Comparison of ENCODE assay signal across 20 mouse cellular contexts in the genomic region with DNA sequence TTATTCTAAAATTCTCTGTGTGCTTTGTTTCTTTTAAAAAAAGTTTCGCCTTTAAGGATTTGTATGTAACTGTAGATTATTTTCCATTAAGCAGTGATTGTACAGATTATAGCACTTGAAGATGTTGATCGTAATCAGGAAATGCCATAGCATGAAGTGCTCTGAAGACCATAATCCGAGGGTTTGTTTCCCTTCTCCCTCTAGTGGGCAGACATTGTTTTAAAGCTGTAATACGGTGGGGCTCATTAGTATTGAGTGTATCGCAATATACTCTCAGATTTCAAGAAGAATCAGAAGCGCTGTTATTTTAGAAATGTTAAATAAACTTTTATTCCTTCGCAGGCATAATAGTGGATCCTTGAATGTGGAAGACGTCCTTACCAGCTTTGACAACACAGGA. TPM values are rescaled to one million over a fixed set of nuclear protein-coding genes. Genes with fewer than 3 reads are reported as not detected.
A peak's percentile ranks its signal among the peaks of the same experiment; 100 is the strongest.
DNase-seq lines count a peak whose midpoint lies in the region; ATAC-seq and TF ChIP-seq lines count a peak whose summit lies in the region.
"Had no signal": no experiment of that assay in that cellular context is flagged by ENCODE, and none has a peak within 500 bp of the region (broad histone marks: within the 10 kb centered on the region; RNA-seq: fewer than 3 reads in every experiment).

No protein-coding gene starts in this region.

- peak; percentile 25 for DNase-seq in hindbrain, postnatal 0 days (ENCODE audit: low spot score)
- DNase-seq in hindbrain, embryonic 14.5 days (ENCODE audit: low spot score): no peak
- no peak for DNase-seq in lung, embryonic 14.5 days
- DNase-seq in lung, postnatal 25 days (ENCODE audit: low spot score): no peak
- no peak for DNase-seq in CH12.LX (ENCODE audit: extremely low read depth)
- DNase-seq in B cell, adult 2 months: no peak
- DNase-seq: adrenal gland, postnatal 25 days; cerebellum, adult 9-10 months; kidney, adult 18-20 months; lung, adult 2 months; right cerebral cortex, postnatal 4 days; thymus, postnatal 25 days had no signal

- ATAC-seq in hindbrain, postnatal 0 days: no peak
- no peak for ATAC-seq in hindbrain, embryonic 14.5 days (ENCODE audit: low FRiP score)
- no peak for ATAC-seq in lung, embryonic 14.5 days (ENCODE audit: insufficient read depth)
- ATAC-seq: forebrain, embryonic 16.5 days had no signal

- H3K4me1 ChIP-seq in hindbrain, postnatal 0 days (ENCODE audit: insufficient read depth, low read length): no peaks in the 10 kb centered on the region
- H3K4me1 ChIP-seq in hindbrain, embryonic 14.5 days (replicated peaks; ENCODE audit: control insufficient read depth, insufficient read depth, low read length): no peaks in the 10 kb centered on the region
- no peaks in the 10 kb centered on the region for H3K4me1 ChIP-seq in lung, embryonic 14.5 days (ENCODE audit: insufficient read depth)
- H3K4me1 ChIP-seq in CH12.LX (ENCODE audit: control insufficient read depth in 1 of 2, insufficient read depth in 2 of 2): no peaks in the 10 kb centered on the region
- peaks cover 13% of the 10 kb centered on the region for H3K4me1 ChIP-seq in E14TG2a.4 (replicated peaks; ENCODE audit: low read depth, low read length)
- H3K4me1 ChIP-seq: limb, embryonic 12.5 days; neural tube, embryonic 12.5 days had no signal

- TF ChIP-seq EP300 in CH12.LX (IDR thresholded peaks at IDR 0.05; ENCODE audit: low read length): no peak

- H3K4me3 ChIP-seq in hindbrain, postnatal 0 days (ENCODE audit: low read length): no peak overlapping the region
- H3K4me3 ChIP-seq in hindbrain, embryonic 14.5 days (replicated peaks; ENCODE audit: low read length): no peak overlapping the region
- H3K4me3 ChIP-seq in lung, embryonic 14.5 days (ENCODE audit: low read depth, low read length): no peak overlapping the region
- H3K4me3 ChIP-seq in CH12.LX (replicated peaks in 1 of 3; ENCODE audit: low read depth in 2 of 3, low read length in 2 of 3, poor library complexity in 1 of 3) (no peak overlapping the region), E14TG2a.4 (replicated peaks; ENCODE audit: low read length) (no peak overlapping the region)
- H3K4me3 ChIP-seq: heart, embryonic 10.5 days; hindbrain, embryonic 10.5 days; limb, embryonic 12.5 days; neural tube, embryonic 12.5 days had no signal

- no peaks in the 10 kb centered on the region for H3K27me3 ChIP-seq in hindbrain, postnatal 0 days (ENCODE audit: insufficient read depth, low read length)
- no peaks in the 10 kb centered on the region for H3K27me3 ChIP-seq in hindbrain, embryonic 14.5 days (ENCODE audit: control insufficient read depth, insufficient read depth, low read length)
- H3K27me3 ChIP-seq in lung, embryonic 14.5 days (ENCODE audit: insufficient read depth, low read length): no peaks in the 10 kb centered on the region
- H3K27me3 ChIP-seq in CH12.LX (replicated peaks) (no peaks in the 10 kb centered on the region), E14TG2a.4 (ENCODE audit: insufficient read depth, low read length) (no peaks in the 10 kb centered on the region)
- H3K27me3 ChIP-seq: limb, embryonic 12.5 days; neural tube, embryonic 12.5 days had no signal

- no peak overlapping the region for H3K27ac ChIP-seq in hindbrain, postnatal 0 days
- H3K27ac ChIP-seq in hindbrain, embryonic 14.5 days: no peak overlapping the region
- H3K27ac ChIP-seq in lung, embryonic 14.5 days (ENCODE audit: low read depth): no peak overlapping the region
- H3K27ac ChIP-seq in CH12.LX (ENCODE audit: insufficient read depth, low read depth): no peak overlapping the region
- H3K27ac ChIP-seq: heart, embryonic 10.5 days; hindbrain, embryonic 10.5 days; limb, embryonic 12.5 days; macrophage; neural tube, embryonic 12.5 days had no signal

- no peaks in the 10 kb centered on the region for H3K36me3 ChIP-seq in hindbrain, postnatal 0 days (ENCODE audit: insufficient read depth, low read length)
- no peaks in the 10 kb centered on the region for H3K36me3 ChIP-seq in hindbrain, embryonic 14.5 days (replicated peaks; ENCODE audit: control insufficient read depth, insufficient read depth)
- H3K36me3 ChIP-seq in lung, embryonic 14.5 days (ENCODE audit: insufficient read depth): no peaks in the 10 kb centered on the region
- peaks cover 0 to 3% of the 10 kb centered on the region in 2 experiments for H3K36me3 ChIP-seq in CH12.LX (replicated peaks in 1 of 2; ENCODE audit: control insufficient read depth in 1 of 2, insufficient read depth in 1 of 2, low read length in 1 of 2)
- peaks cover 9% of the 10 kb centered on the region for H3K36me3 ChIP-seq in E14TG2a.4 (ENCODE audit: insufficient read depth, low read length)
- H3K36me3 ChIP-seq: heart, embryonic 10.5 days; hindbrain, embryonic 10.5 days; limb, embryonic 12.5 days; neural tube, embryonic 12.5 days had no signal

- dilution Hi-C loops in CH12.LX (cut with MboI; ENCODE audit: extremely low pct_ligation_motif_present, extremely low pct_unique_long_range_greater_than_20kb, low sequenced_read_pairs): no loop called here

- in situ Hi-C loops in CH12.LX (cut with MboI; ENCODE audit: low pct_ligation_motif_present, low pct_unique_long_range_greater_than_20kb, low sequenced_read_pairs): no loop called here

- TF ChIP-seq CTCF in hindbrain, postnatal 0 days (IDR thresholded peaks at IDR 0.05; ENCODE audit: low read depth): peak; percentile 54
- peak; percentile 34 for TF ChIP-seq CTCF in lung, embryonic 14.5 days (IDR thresholded peaks at IDR 0.05; ENCODE audit: low read depth)
- peak in 1 of 2 experiments; percentile 48; a peak in 2 of 4 replicates for TF ChIP-seq CTCF in CH12.LX (conservative IDR thresholded peaks at IDR 0.05 in 1 of 2, IDR thresholded peaks at IDR 0.05 in 1 of 2; ENCODE audit: low read depth in 2 of 2, low read length in 2 of 2)
- TF ChIP-seq CTCF in E14TG2a.4 (conservative IDR thresholded peaks at IDR 0.05; ENCODE audit: low read length): 0 out of 2 replicates have a peak, but pooled peaks have one; percentile 6

- H3K9ac ChIP-seq in hindbrain, postnatal 0 days (replicated peaks; ENCODE audit: low read length): no peak overlapping the region
- H3K9ac ChIP-seq in hindbrain, embryonic 14.5 days: no peak overlapping the region
- H3K9ac ChIP-seq in lung, embryonic 14.5 days: no peak overlapping the region
- H3K9ac ChIP-seq in CH12.LX (ENCODE audit: insufficient read depth, low read depth): no peak overlapping the region
- H3K9ac ChIP-seq: limb, embryonic 12.5 days; neural tube, embryonic 12.5 days had no signal

- 78% methylated on average over 8 of the region's 8 CpGs for WGBS in hindbrain, postnatal 0 days
- WGBS in hindbrain, embryonic 14.5 days: 88% methylated on average over 8 of the region's 8 CpGs
- 73% methylated on average over 8 of the region's 8 CpGs for WGBS in lung, embryonic 14.5 days

- H3K79me2 ChIP-seq in CH12.LX (replicated peaks; ENCODE audit: control insufficient read depth, extremely low read depth, insufficient read depth, poor library complexity, severe bottlenecking): no peaks in the 10 kb centered on the region

- H3K4me2 ChIP-seq in hindbrain, postnatal 0 days (ENCODE audit: low read depth, low read length): no peak overlapping the region
- no peak overlapping the region for H3K4me2 ChIP-seq in hindbrain, embryonic 14.5 days (replicated peaks)
- H3K4me2 ChIP-seq in lung, embryonic 14.5 days: no peak overlapping the region
- H3K4me2 ChIP-seq in CH12.LX (ENCODE audit: insufficient read depth, low read depth, poor library complexity, severe bottlenecking): no peak overlapping the region
- H3K4me2 ChIP-seq: limb, embryonic 12.5 days; liver, embryonic 11.5 days; neural tube, embryonic 12.5 days had no signal

- no peak for TF ChIP-seq POLR2A in CH12.LX (IDR thresholded peaks at IDR 0.05; ENCODE audit: low read depth, low read length)

- TF ChIP-seq RAD21 in CH12.LX (IDR thresholded peaks at IDR 0.05; ENCODE audit: low read depth, low read length): peak; percentile 12

- no peaks in the 10 kb centered on the region for H3K9me3 ChIP-seq in hindbrain, postnatal 0 days (ENCODE audit: low read length)
- H3K9me3 ChIP-seq in hindbrain, embryonic 14.5 days (ENCODE audit: control insufficient read depth, low read length): no peaks in the 10 kb centered on the region
- H3K9me3 ChIP-seq in lung, embryonic 14.5 days (ENCODE audit: low read depth, low read length): no peaks in the 10 kb centered on the region
- peaks cover 4% of the 10 kb centered on the region for H3K9me3 ChIP-seq in CH12.LX (replicated peaks; ENCODE audit: low read length)
- peaks cover 8% of the 10 kb centered on the region for H3K9me3 ChIP-seq in E14TG2a.4 (ENCODE audit: low read length)
- H3K9me3 ChIP-seq: heart, embryonic 10.5 days; hindbrain, embryonic 10.5 days; limb, embryonic 12.5 days; neural tube, embryonic 12.5 days had no signal

TF ChIP-seq in CH12.LX, 34 proteins besides CTCF, POLR2A, EP300 and RAD21:
- TF ChIP-seq RCOR1 (conservative IDR thresholded peaks at IDR 0.05; ENCODE audit: low read depth, low read length) (no peak), PAX5 (IDR thresholded peaks at IDR 0.05; ENCODE audit: low read length) (no peak), SMC3 (IDR thresholded peaks at IDR 0.05; ENCODE audit: low read depth, low read length) (peak; percentile 25; the same call in 1 of the 2 replicates)
TF ChIP-seq in CH12.LX: peak in this region for 1.

RNA-seq across cellular contexts. Expression of a gene that starts 23.1 kb away (rescaled TPM):
- 5.2 and 8.4 TPM in 2 replicates for total RNA-seq in hindbrain, postnatal 0 days (2014; rRNA removed)
- 15.4 and 15.9 TPM in 2 replicates for polyA plus RNA-seq in hindbrain, postnatal 0 days (2015; fragmentation: Nextera tagmentation; extraction: Ambion mirVana)
- polyA plus RNA-seq in hindbrain, embryonic 14.5 days (2014; fragmentation: Nextera tagmentation; extraction: Ambion mirVana): 20.4 and 23.6 TPM in 2 replicates
- 11.7 and 12.7 TPM in 2 replicates for polyA plus RNA-seq in lung, embryonic 14.5 days (2014; fragmentation: Nextera tagmentation; extraction: Ambion mirVana)
- 1.5 and 1.6 TPM in 2 replicates for total RNA-seq in CH12.LX (2012; rRNA removed)
- 1.7 and 1.8 TPM in 2 replicates for total RNA-seq in CH12.LX (2014; rRNA removed)
- 3.5 and 4.4 TPM in 2 replicates for polyA plus RNA-seq in CH12.LX (2012; ENCODE audit: insufficient read length, low read depth)

RNA-seq across cellular contexts. Expression of a gene that starts 23.4 kb away (rescaled TPM):
- 94.0 and 104 TPM in 2 replicates for total RNA-seq in hindbrain, postnatal 0 days (2014; rRNA removed)
- polyA plus RNA-seq in hindbrain, postnatal 0 days (2015; fragmentation: Nextera tagmentation; extraction: Ambion mirVana): 105 and 124 TPM in 2 replicates
- 161 and 200 TPM in 2 replicates for polyA plus RNA-seq in hindbrain, embryonic 14.5 days (2014; fragmentation: Nextera tagmentation; extraction: Ambion mirVana)
- polyA plus RNA-seq in lung, embryonic 14.5 days (2014; fragmentation: Nextera tagmentation; extraction: Ambion mirVana): 26.1 and 28.0 TPM in 2 replicates
- total RNA-seq in CH12.LX (2012; rRNA removed) (8.4 and 8.5 TPM in 2 replicates), CH12.LX (2014; rRNA removed) (6.0 and 7.0 TPM in 2 replicates)
- 21.0 and 22.9 TPM in 2 replicates for polyA plus RNA-seq in CH12.LX (2012; ENCODE audit: insufficient read length, low read depth)
